Mouse (Mus musculus): Measurements from ENCODE around the gene Mttp.

GRCm38 (mm10) chr3:138118831-138119230, 25.9 kb downstream of the Mttp start:
- TF ChIP-seq TCF12 (IDR thresholded peaks at IDR 0.05; ENCODE audit: low read depth, low read length), result no peak
- no peak for TF ChIP-seq MAFK (IDR thresholded peaks at IDR 0.05; ENCODE audit: borderline replicate concordance, low read depth, low read length)

All from MEL (cell line).